Mouse (Mus musculus): ENCODE measurements around the gene Dnajc2. TPM values are rescaled to one million over a fixed set of nuclear protein-coding genes. Genes with fewer than 3 reads are reported as not detected.
A peak's percentile ranks its signal among the peaks of the same experiment; 100 is the strongest.

Gene Dnajc2
- polyA plus RNA-seq, 1 experiment from 2014 or later: 64.2 TPM

DNA sequence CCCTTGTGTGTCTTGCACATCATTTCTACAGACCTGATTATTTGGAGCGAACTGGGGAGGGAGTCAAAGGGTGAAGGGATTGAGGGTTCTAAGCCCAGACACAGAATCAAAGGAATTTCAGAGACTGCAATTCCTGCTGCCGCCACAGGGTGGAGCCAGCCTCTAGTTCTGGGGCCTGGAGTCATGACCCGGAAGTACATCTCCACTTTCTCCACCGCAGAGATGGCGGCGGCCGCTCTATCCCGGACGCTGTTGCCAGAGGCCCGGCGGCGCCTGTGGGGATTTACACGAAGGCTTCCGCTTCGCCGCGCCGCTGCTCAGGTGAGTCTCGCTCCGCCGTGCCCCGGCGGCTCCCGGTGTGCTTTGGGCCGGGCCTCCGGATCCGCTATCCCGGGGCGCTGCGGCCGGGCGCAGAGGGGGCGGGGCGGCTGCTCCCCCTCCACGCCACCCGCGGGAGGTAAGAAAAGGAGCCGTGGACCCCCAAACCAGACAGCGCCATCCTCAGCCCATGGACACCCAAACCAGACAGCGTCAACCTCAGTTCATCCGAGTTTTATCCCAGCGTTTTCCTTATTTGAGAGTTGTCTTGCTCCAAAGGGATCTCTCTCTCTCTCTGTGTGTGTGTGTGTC, 48.0 kb downstream of the Dnajc2 start, which contains the start of gene Pmpcb:
Pmpcb (plus strand) TSS at position 186 of the 630 bp plus-strand sequence.
- Histone ChIP-seq H3K9ac (replicated peaks; ENCODE audit: low read depth, low read length) (peak within 1 kb of the TSS; percentile 89), H3K36me3 (ENCODE audit: control insufficient read depth, insufficient read depth, low read length) (peaks cover 25% of the 10 kb centered on the region), H3K4me3 (ENCODE audit: low read depth, low read length) (peak within 1 kb of the TSS; percentile 92), H3K9me3 (ENCODE audit: control insufficient read depth, low read depth, low read length) (no peaks in the 10 kb centered on the region), H3K27ac (ENCODE audit: low read length) (peak within 1 kb of the TSS; percentile 72), H3K4me1 (ENCODE audit: control insufficient read depth, insufficient read depth, low read length) (peaks cover 9% of the 10 kb centered on the region), H3K27me3 (ENCODE audit: control insufficient read depth, insufficient read depth, low read length) (no peaks in the 10 kb centered on the region), H3K4me2 (replicated peaks; ENCODE audit: low read depth, low read length) (peak within 1 kb of the TSS; percentile 75)
- peak; percentile 90 for ATAC-seq (ENCODE audit: insufficient number of reproducible peaks, insufficient read depth, low FRiP score, low read depth)
- under 1% methylated on average over 42 of the region's 42 CpGs for WGBS

DNA sequence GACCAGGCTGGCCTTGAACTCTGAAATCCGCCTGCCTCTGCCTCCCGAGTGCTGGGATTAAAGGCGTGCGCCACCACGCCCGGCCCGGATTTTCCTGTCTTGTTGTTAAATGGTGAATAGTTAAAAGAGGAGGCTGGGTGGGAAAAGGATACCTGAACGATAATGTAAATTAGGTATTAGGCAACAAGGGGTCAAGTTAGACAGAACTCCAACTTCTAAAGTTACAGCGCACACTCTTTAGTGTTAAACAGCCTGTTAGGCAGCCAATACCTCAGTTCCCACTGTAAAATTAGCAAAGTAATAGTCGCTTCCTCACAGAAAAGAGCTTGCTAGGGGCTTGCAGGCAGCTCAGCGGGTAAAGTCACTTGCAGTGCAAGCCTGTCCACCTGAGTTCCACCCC, 49.0 kb downstream of the Dnajc2 start:
- Histone ChIP-seq H3K27me3 (ENCODE audit: control insufficient read depth, insufficient read depth, low read length) (no peaks in the 10 kb centered on the region), H3K9ac (replicated peaks; ENCODE audit: low read depth, low read length) (no peak overlapping the region), H3K4me2 (replicated peaks; ENCODE audit: low read depth, low read length) (no peak overlapping the region), H3K27ac (ENCODE audit: low read length) (no peak overlapping the region), H3K9me3 (ENCODE audit: control insufficient read depth, low read depth, low read length) (no peaks in the 10 kb centered on the region), H3K36me3 (ENCODE audit: control insufficient read depth, insufficient read depth, low read length) (peaks cover 16% of the 10 kb centered on the region), H3K4me3 (ENCODE audit: low read depth, low read length) (no peak overlapping the region), H3K4me1 (ENCODE audit: control insufficient read depth, insufficient read depth, low read length) (peaks cover 9% of the 10 kb centered on the region)
- ATAC-seq (ENCODE audit: insufficient number of reproducible peaks, insufficient read depth, low FRiP score, low read depth): no peak
- WGBS: 85% methylated on average over 11 of the region's 11 CpGs

DNA sequence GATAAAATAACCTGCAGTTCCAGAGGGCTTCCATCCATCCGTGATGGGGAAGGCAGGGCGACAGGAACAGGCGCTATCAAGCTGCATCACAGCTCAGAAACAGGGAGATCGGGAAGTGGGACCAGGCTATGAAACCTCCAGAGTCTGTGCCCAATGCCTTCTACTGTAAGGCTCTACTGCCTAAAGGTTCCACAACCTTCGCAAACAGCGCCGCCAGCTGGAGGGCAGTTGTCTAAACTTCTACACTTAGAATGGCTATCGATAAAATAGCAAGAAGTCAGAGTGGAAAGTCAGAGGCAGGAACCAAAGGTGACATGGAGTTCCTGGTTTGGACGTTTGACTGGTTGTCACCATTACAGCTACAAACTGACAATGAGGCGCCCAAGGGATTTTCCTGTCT, 49.5 kb downstream of the Dnajc2 start:
- no peaks in the 10 kb centered on the region for H3K27me3 ChIP-seq (ENCODE audit: control insufficient read depth, insufficient read depth, low read length)
- peaks cover 9% of the 10 kb centered on the region for H3K4me1 ChIP-seq (ENCODE audit: control insufficient read depth, insufficient read depth, low read length)
- H3K9ac ChIP-seq (replicated peaks; ENCODE audit: low read depth, low read length): no peak overlapping the region
- ATAC-seq (ENCODE audit: insufficient number of reproducible peaks, insufficient read depth, low FRiP score, low read depth): no peak
- no peak overlapping the region for H3K4me3 ChIP-seq (ENCODE audit: low read depth, low read length)
- no peaks in the 10 kb centered on the region for H3K9me3 ChIP-seq (ENCODE audit: control insufficient read depth, low read depth, low read length)
- H3K27ac ChIP-seq (ENCODE audit: low read length): no peak overlapping the region
- WGBS: 28% methylated on average over 10 of the region's 10 CpGs
- H3K36me3 ChIP-seq (ENCODE audit: control insufficient read depth, insufficient read depth, low read length): peaks cover 15% of the 10 kb centered on the region
- no peak overlapping the region for H3K4me2 ChIP-seq (replicated peaks; ENCODE audit: low read depth, low read length)

DNA sequence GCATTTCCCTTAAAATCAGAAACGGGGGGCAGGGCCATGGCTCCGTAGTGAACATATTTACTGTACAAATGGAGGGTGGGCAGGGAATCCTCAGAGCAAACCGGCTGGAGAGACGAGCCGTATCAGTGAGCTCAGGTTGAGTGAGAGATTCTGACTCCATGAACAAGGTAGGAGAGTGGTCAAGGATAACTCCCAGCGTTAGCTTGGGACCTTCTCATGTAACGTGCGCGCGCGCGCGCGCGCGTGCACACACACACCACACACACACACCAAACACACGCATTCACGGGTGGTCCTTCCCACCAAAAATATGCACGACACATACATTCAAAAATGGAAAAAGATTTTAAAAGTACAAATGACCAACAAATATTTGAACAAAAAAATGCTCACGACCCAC, 50.0 kb downstream of the Dnajc2 start:
- Histone ChIP-seq H3K27ac (ENCODE audit: low read length) (no peak overlapping the region), H3K9ac (replicated peaks; ENCODE audit: low read depth, low read length) (no peak overlapping the region), H3K27me3 (ENCODE audit: control insufficient read depth, insufficient read depth, low read length) (no peaks in the 10 kb centered on the region), H3K4me2 (replicated peaks; ENCODE audit: low read depth, low read length) (no peak overlapping the region), H3K9me3 (ENCODE audit: control insufficient read depth, low read depth, low read length) (no peaks in the 10 kb centered on the region), H3K4me3 (ENCODE audit: low read depth, low read length) (no peak overlapping the region), H3K4me1 (ENCODE audit: control insufficient read depth, insufficient read depth, low read length) (peaks cover 9% of the 10 kb centered on the region), H3K36me3 (ENCODE audit: control insufficient read depth, insufficient read depth, low read length) (peaks cover 11% of the 10 kb centered on the region)
- 86% methylated on average over 20 of the region's 20 CpGs for WGBS
- ATAC-seq (ENCODE audit: insufficient number of reproducible peaks, insufficient read depth, low FRiP score, low read depth): no peak

DNA sequence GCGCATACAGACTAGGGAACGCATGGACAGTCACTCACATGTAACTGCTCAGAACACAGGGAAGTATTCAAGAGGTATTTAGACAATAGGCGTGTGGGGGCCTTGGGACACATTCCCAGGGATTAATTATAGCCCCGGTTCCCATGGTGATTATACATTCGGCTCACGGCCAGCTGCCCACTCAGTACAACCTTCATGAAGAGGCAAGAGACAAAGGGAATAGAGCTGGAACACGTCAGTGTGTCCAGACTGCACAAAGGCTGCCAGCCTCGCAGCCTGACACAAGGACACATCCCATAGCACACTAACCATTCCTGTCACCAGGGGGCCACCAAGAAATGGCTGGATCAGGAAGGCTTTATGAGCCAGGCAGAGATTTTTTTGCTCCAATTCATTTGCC, 52.1 kb downstream of the Dnajc2 start:
- Histone ChIP-seq H3K9me3 (ENCODE audit: control insufficient read depth, low read depth, low read length) (no peaks in the 10 kb centered on the region), H3K27me3 (ENCODE audit: control insufficient read depth, insufficient read depth, low read length) (no peaks in the 10 kb centered on the region), H3K27ac (ENCODE audit: low read length) (no peak overlapping the region; the same call in none of the 2 replicates), H3K4me3 (ENCODE audit: low read depth, low read length) (no peak overlapping the region), H3K4me1 (ENCODE audit: control insufficient read depth, insufficient read depth, low read length) (peaks cover 3% of the 10 kb centered on the region), H3K4me2 (replicated peaks; ENCODE audit: low read depth, low read length) (no peak overlapping the region), H3K9ac (replicated peaks; ENCODE audit: low read depth, low read length) (no peak overlapping the region), H3K36me3 (ENCODE audit: control insufficient read depth, insufficient read depth, low read length) (no peaks in the 10 kb centered on the region)
- whole genome bisulfite sequencing: 42% methylated on average over 8 of the region's 8 CpGs
- ATAC-seq (ENCODE audit: insufficient number of reproducible peaks, insufficient read depth, low FRiP score, low read depth): 0 out of 2 replicates have a peak, but pooled peaks have one; percentile 34

DNA sequence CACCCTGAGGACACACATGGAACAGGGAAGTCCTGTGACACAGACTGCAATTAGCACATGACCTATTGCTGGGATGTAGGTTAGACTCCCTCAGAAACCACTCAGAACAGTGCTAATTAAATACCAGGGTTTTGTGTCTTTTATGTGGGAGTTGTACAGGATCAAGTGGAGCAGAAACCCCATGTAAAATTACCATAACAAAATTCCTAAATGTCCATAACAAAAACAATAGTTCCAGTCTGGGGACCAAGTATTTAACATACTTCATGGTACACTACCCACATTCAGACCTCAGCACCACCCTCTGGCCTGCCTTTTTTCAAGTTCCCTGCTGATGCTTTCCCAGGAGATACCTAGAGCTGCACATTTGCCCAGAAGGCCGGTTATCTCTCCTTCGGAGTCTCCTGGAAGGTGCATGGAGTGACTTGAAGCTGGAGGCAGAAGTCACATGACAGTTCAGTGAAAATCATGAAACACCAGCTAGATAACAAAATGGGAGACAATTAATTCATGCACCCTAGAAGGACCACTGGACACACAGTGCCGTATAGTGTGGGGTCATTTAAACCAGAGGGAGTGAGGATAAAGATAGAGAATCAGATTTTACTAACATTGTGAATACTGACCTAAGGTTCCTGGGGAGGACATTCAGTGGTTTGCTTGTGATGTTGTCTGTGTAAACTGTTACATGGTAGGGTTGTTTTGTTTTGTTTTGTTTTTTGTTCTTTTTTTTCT, 52.7 kb downstream of the Dnajc2 start:
- Histone ChIP-seq H3K9me3 (ENCODE audit: control insufficient read depth, low read depth, low read length) (no peaks in the 10 kb centered on the region), H3K27me3 (ENCODE audit: control insufficient read depth, insufficient read depth, low read length) (no peaks in the 10 kb centered on the region), H3K4me3 (ENCODE audit: low read depth, low read length) (no peak overlapping the region), H3K27ac (ENCODE audit: low read length) (no peak overlapping the region; the same call in 1 of the 2 replicates), H3K4me1 (ENCODE audit: control insufficient read depth, insufficient read depth, low read length) (no peaks in the 10 kb centered on the region), H3K9ac (replicated peaks; ENCODE audit: low read depth, low read length) (no peak overlapping the region), H3K36me3 (ENCODE audit: control insufficient read depth, insufficient read depth, low read length) (no peaks in the 10 kb centered on the region), H3K4me2 (replicated peaks; ENCODE audit: low read depth, low read length) (no peak overlapping the region)
- no peak for ATAC-seq (ENCODE audit: insufficient number of reproducible peaks, insufficient read depth, low FRiP score, low read depth)
- WGBS: 78% methylated on average over 3 of the region's 3 CpGs

DNA sequence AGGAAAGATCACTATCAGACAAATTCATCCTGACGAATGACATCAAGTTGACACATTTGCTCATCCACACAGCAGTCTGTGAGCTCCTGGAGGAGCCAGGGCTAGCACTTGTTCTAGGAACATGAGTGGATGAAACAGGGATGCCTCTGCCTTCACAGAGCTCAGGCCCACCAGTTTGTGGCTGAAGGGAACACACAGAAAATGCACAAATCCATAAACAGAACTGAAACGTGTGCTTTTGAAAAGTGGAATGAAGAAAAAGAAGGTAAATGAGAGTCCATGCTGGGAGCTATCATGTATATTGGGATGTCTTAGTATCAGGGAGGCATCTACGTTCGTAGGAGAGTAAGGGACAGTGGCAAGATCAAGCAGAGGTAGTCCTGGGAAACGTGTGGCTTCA, 55.9 kb downstream of the Dnajc2 start:
- no peak overlapping the region for H3K27ac ChIP-seq (ENCODE audit: low read length)
- H3K9me3 ChIP-seq (ENCODE audit: control insufficient read depth, low read depth, low read length): no peaks in the 10 kb centered on the region
- H3K4me2 ChIP-seq (replicated peaks; ENCODE audit: low read depth, low read length): no peak overlapping the region
- H3K9ac ChIP-seq (replicated peaks; ENCODE audit: low read depth, low read length): no peak overlapping the region
- no peak overlapping the region for H3K4me3 ChIP-seq (ENCODE audit: low read depth, low read length)
- no peak for ATAC-seq (ENCODE audit: insufficient number of reproducible peaks, insufficient read depth, low FRiP score, low read depth)
- H3K36me3 ChIP-seq (ENCODE audit: control insufficient read depth, insufficient read depth, low read length): no peaks in the 10 kb centered on the region
- no peaks in the 10 kb centered on the region for H3K27me3 ChIP-seq (ENCODE audit: control insufficient read depth, insufficient read depth, low read length)
- H3K4me1 ChIP-seq (ENCODE audit: control insufficient read depth, insufficient read depth, low read length): no peaks in the 10 kb centered on the region
- 76% methylated on average over 5 of the region's 5 CpGs for WGBS

DNA sequence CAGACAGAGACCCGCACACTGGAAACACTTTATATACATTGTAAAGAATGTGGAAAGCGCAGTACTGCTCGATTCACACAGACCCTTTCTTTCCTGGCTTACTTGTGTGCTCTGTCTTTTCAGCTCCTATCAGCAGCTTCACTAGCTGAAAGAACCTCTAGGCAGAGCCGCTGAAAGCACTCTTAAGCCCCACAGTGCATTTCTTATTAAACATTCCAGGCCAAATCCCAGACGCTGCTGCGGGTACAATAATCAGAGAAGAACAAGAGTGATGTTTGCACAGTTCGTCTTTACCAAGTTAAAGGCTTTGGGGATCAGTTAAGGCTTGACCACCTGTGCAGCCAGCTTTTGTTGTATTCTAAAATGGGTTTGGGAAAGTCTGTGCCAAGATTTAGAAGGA, 60.2 kb downstream of the Dnajc2 start:
- WGBS: 21% methylated on average over 7 of the region's 7 CpGs
- peak overlapping the region; percentile 21; the same call in 1 of the 2 replicates for H3K27ac ChIP-seq (ENCODE audit: low read length)
- ATAC-seq (ENCODE audit: insufficient number of reproducible peaks, insufficient read depth, low FRiP score, low read depth): no peak

More for the DNA sequence above, 60.2 kb downstream of the Dnajc2 start:
- H3K4me2 ChIP-seq (replicated peaks; ENCODE audit: low read depth, low read length): no peak overlapping the region
- H3K4me1 ChIP-seq (ENCODE audit: control insufficient read depth, insufficient read depth, low read length): no peaks in the 10 kb centered on the region
- H3K36me3 ChIP-seq (ENCODE audit: control insufficient read depth, insufficient read depth, low read length): no peaks in the 10 kb centered on the region
- no peak overlapping the region for H3K4me3 ChIP-seq (ENCODE audit: low read depth, low read length)
- H3K27me3 ChIP-seq (ENCODE audit: control insufficient read depth, insufficient read depth, low read length): no peaks in the 10 kb centered on the region
- no peak overlapping the region for H3K9ac ChIP-seq (replicated peaks; ENCODE audit: low read depth, low read length)
- no peaks in the 10 kb centered on the region for H3K9me3 ChIP-seq (ENCODE audit: control insufficient read depth, low read depth, low read length)

Data from stomach, embryonic 14.5 days (tissue).